Mouse (Mus musculus) layer of hippocampus, postnatal 10 days (tissue): ENCODE measurements around the gene Trpv4. TPM values are rescaled to one million over a fixed set of nuclear protein-coding genes. Genes with fewer than 3 reads are reported as not detected.
A peak's percentile ranks its signal among the peaks of the same experiment; 100 is the strongest.

Experiments used
- DNase-seq, 2 experiments: peaks; one replicate each; pipeline ENCODE4 v3.0.0; 2021; ENCODE audit warnings: low spot score in 2 of 2
- total RNA-seq, 2 experiments: library from RNA; stranded (reverse); gene quantifications; 2 replicates each; pipeline ENCODE4 v1.2.3; 2021

The Trpv4 gene
- total RNA-seq, 2 experiments from 2014 or later = 1.0 to 2.4 TPM

DNA sequence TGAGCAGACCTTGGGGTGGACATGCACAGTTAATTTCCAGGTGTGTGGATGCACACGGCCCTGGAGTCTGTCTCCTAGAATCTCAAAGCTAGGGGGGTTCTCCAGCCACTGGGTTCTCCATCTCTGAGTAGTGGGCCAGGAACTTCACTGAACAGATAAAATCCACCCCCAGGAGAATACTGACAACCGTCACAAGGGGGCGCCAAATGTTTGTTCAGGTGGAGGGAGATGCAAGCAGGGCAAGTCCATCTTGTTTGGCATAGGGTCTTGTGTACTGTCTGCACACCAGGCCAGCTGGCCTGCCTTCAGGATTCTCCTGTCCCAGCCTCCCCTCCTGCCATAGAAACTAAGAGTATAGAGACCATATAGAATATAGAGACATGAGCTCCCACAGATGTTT lies 32.6 kb downstream of the Trpv4 start:
- DNase-seq = peak; percentile 76 to 77

DNA sequence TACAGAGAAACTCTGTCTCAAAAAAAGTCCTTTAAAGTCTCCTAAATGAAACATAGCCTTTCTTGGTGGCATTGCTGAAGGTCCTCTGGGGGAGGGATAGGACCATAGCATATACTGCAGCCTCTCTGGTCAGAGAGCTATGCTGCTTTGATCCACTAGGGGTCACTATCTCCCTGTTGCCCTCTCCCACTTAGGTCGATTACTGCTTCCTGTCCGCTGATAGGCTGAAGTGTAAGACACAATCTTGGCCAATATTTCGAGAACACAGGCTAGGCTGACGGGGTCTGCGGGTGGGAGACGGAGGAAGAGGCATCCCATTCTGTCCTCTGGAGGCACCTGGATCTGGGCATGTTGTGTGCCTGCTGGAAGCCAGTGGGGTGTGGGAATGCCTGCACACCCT lies 37.9 kb downstream of the Trpv4 start:
- no peak for DNase-seq

DNA sequence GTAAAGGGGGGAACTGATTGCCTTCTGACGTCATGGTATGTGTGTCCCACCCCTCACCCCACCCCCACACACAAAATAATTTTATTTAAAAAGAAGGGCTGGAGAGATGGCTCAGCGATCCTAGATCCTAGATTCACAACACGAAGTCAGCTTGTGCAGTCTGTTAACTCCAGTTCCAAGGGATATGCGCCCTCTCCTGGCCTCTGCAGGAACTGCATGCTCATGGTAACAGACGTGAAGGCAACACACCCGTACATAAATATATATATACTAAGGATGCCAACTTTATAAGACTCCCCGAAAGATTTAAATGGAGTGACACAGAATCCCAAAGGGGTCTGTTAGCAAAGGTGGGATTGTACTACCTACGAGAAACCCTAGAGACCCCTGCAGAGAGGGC lies 39.4 kb downstream of the Trpv4 start:
- peak; percentile 82 to 83 for DNase-seq

DNA sequence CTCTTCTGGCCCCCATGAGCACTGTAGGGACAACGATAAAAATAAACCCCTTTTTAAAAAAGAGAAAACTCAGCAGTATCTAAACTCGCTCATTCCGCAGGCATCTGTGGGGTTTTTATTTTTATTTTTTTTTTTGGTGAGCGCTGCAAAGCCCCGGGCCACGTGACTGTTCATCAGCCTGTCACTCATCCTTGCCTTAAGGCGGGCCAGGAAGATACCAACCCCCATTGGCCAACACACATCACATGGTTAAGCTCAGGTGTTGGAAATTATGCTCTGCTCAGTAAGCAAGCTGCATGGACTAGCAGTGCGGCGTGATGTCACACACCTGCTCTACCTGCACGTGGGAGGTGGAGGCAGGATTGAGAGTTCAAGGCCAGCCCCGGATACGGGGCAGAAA lies 40.4 kb downstream of the Trpv4 start:
- no peak for DNase-seq

DNA sequence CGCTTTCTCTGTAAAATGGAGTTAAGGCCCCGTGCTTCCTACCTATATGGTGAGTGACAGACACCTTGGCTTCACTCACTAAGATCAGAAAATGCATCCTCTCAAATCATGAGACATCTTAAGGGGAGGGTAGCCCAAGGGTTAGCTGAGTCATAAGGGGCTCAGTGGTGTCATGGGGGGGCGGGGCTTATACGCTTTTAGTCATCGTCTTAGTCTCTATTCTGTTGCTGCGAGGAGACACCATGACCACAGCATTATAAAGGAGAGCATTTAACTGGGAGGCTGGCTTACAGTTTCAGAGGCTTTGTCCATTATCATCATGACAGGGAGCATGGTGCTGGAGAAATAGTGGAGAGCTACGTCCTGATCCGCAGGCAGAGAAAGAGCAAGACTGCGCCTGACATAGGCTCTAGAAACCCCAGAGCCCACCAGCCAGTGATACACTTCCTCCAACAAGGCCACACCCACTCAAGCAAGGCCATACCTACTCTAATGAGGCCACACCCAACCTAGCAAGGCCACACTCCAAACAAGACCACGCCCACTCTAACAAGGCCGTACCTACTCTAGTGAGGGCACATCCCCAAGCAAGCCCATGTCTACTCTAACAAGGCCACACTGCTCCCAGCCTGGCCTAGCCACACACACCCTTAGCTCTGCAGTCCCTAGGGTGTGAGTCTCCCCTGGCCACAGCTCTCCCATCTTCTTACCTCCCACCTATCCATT lies 41.7 kb downstream of the Trpv4 start:
- DNase-seq = no peak

DNA sequence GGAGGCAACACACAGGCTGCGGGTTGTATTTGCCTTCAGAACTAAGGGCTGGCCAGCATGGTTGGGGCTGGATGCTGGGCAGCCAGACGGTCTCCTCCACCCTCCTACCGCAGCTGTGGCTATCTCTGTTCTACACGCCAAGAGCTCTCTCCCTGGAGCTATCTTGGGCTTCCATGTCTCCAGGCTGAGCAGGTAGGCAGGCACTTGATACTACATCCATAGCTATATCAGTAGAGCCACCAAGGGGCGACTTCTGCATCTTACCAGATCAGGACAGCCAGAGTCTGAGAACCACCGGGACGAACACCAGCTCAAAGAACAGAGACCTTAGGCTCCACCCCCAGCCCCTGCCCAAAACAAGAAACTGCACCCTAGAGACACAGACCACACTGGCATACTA lies 43.4 kb downstream of the Trpv4 start:
- no peak for DNase-seq

DNA sequence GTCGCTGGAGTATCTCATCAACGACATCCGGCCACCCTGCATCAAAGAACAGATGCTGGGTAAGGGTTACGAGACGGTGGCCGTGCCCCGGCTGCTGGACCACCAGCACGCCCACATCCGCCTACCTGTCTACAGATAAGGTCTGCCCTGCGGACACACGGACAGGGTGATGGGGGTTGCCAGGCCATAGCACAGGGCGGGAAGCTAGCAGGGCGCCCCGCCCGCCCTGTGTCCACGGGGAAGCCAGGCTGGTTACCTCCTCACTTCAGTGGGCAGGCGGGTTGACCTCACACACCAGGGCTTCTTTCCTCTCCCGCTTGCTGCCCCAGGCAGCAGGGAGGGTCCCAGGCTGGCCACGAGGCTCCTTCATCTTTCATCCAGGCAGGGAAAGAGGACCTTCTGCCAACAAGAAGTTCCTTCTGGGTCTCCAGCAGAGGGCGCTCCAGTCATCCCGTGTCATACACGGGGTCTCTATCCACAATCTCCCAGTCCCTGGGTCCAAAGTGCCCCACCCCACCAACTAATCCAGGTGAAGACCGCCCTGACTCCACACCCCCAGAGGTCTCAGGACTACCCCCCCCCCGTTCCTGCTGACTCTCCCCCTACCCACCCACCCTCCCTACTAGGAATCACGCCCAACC lies 46.1 kb downstream of the Trpv4 start:
- peak in 1 of 2 experiments; percentile 30 for DNase-seq

DNA sequence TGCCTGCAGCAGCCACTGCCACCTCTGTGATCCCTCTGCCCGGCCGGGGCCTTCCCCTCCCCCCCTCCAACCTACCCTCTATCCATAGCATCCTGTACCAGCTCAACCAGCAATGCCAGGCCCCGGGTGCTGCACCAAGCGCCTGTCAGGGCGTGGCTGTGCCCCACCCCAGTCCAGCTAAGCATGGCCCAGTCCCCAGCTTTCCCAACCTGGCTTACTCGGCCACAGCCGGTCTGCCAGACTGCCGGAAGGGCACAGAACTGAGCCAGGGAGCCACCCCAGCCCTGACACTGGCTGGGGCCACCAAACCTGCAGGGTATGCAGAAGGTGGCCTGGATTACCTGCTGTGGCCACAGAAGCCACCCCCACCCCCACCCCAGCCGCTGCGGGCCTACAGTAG lies 47.0 kb downstream of the Trpv4 start:
- no peak for DNase-seq

DNA sequence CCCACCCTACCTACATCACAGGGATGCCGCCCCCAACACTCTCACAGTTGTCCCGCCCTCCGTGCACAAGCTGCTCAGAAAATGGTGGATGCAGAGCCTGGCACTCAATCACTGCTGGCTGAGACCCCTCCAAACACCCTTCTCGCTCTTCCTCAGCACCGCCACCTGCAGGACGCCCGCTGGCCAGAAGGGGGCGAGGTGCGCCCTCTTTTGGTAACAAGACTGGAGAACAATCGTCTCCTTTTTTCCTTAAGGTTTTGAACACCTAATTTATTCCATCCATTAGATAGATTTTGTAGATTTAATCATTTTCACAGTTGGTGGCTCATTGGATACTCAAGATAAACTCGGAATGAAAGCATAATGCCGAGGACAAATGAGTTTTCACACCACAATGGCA lies 49.7 kb downstream of the Trpv4 start:
- DNase-seq = peak; percentile 88 to 91

DNA sequence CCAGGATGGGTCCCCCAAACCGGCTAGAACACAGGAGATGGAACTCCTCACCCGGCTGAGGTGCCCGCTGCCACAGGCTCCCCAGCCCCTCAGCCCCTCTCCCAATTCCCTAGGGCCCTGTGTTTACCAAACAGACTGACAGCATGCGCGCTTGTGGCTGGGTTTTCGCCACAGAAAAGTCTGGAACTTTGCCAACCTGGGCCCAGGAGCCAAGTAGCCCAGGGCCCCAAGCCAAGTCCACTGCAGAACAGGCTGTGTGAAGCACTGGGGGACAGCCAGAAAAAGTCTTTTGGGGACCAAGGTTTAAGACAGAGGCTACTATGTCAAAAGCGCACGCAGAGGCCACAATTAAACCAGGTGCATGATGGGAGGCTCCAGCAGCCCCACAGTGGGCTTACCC lies 50.6 kb downstream of the Trpv4 start:
- DNase-seq = peak; percentile 90 to 91

DNA sequence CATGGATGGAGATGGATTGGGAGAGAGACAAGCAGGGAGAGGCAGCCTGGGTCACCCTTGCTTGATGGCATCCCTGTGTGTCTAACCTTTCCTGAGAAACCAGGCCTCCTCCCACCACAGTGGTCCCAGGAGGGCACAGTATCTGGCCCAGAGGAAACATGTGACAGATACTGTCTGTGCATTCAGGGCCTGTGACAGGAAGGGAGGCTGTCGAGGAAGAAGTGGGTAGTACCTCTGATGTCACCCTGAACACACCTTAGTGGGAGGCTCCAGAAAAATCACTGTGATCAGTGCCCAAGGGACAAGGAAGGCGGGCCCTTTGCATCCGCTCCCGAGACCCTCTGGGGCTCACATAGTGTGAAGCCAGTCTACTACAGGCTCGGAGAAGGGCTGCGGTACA lies 52.2 kb downstream of the Trpv4 start:
- DNase-seq = no peak

DNA sequence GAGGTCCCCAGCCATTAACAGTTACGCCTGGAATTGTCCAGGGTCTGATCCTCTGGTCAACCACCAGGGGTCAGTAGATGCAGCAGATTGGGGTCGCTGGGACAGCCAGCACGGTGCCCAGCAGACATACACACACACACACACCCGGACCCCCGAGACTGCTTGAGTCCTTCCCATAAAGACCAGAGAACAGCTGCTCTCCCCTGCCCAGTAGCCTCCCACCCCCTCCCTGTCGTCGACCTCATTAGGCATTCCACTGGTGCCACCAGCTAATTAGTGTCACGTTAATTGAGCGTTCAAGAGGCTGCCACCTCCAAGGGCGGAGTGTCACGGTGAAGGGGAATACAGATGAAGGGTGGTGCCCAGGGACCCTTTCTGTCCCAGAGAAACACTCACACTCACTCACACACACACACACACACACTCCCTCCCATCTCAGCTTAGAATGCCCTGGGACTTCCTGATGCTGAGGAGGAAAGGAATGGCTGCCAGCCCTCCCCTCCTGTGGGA lies 53.4 kb downstream of the Trpv4 start:
- DNase-seq = no peak

DNA sequence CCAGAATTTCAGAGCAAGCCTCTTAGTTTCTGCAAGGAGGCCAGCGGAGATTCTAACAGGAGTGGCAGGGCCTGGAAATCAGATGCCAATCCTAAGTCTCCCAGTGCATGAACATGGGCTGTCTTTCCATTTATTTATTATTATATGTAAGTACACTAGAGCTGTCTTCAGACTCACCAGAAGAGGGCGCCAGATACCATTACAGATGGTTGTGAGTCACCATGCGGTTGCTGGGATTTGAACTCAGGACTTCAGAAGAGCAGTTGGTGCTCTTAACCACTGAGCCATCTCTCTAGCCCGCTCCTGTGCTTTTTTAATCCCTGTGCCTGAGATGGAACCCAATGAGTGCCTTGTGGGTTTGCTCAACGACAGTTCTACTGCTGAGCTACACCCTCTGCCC lies 54.2 kb downstream of the Trpv4 start:
- no peak for DNase-seq

DNA sequence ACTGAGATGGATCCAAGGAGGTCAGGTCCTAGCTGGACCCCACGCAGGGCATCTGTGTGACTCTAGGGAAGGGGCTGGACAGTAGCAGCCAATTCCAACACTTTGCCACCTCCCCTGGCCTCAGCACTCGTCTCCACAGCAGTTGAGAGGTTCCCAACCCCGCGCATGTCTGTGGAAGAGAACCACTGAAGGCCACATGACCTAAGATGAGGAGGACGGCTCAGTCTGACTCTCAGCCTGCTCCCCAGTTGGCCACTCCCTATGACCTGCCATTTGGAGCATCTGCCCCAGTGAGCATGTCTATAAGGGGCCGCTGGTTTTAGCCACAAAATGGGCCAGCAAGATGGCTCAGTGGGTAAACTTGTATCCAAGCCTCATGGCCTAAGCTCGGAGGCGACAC lies 56.2 kb downstream of the Trpv4 start:
- no peak for DNase-seq

DNA sequence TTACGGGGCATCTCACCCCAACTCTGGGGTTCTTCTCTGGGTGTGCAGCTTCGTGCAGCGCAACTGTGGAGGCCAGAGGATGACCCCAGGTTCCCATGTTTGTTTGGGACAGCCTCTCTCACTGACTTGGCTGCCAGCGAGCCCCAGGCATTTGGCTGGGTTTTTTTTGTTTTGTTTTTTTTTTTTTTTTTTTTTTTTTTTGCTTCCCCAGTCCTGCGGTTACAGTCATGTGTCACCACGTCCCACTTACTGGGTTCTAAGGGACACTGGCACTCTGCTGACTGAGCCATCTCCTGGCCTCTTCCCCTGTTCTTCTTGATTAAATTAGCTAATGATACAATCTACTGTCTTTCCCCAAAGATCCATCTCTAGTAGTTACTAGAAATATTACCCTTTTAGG lies 60.6 kb downstream of the Trpv4 start:
- no peak for DNase-seq

DNA sequence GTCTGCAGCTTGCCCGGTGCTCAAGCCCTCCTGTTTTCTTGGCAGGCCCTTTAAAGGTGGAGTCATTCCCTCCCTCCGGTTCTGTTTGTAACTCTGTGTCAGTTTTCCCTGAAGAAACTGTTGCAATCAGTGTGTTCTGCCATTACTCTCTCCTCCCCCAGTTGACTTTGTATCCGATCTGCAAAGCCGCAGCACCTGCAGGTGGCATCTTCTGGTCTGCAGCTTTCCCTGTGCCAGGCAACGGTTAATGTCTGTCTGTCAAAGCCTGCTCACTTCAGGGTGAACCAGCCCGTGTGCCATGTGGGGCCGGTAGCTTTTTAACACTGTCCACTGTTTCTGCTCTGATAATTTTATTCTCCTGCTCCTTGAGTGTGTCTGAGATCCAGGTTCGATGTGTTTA lies 61.0 kb downstream of the Trpv4 start:
- DNase-seq = no peak

DNA sequence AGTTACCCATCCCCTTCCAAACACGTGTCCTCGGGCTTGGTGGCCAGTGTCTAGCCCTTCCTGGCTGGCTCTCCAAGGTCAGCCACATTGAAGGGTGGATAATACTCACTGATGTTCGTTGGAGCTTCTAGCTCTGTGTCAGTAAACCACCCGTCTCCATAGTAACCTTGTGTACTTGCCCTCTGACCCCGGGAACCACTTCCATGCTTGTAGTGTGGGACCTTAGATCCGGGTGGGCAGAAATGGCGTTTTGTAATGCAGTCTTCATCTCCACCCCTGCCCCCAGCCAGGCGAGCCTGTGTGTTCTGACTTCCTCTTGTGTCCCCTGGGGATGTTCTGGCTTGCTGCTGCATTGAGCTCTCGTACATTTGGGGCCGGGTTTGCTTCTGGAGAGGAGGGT lies 61.6 kb downstream of the Trpv4 start:
- no peak for DNase-seq

DNA sequence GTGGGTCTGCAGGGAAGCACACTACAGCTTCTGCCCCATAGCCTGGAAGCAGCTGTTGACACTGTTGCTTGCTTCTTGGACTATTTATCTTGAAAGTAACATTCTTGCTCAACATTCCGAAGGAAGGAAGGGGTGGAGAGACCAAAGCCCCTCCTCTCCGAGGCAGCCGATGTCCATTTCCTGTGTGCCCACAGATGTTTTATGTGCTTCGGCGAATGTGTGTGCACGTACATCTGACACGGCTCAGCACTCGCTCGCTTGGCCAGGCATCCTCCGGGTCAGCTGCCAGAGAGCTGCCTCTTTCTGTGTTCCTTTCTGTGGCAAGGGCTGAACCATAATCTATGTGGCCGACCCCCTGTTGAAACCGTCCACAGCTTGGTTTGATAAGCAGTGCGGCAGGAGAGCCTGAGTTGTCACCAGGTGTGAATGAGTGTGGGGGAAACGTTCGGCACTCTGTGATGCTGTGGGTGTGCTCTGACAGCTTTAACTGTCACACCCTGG lies 63.4 kb downstream of the Trpv4 start:
- DNase-seq = no peak

DNA sequence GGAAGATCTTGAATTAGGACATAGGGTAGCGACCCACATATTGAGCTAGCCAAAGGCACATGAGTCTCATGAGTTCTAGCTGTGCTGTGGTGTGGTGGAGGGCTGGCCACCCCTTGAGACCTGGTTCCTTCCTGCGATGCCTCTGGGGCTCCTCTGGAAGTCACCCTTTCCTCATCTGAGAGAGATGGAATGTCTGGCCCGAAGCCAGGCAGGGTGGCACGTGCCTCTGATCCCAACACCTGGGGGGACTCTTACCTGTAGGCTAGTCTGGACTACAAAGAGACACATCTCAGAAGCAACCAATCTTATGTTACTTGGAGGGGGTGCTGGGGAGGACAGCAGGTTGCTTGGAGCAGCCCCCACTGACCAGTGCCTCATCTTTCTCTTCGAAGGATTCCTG lies 64.3 kb downstream of the Trpv4 start:
- no peak for DNase-seq

DNA sequence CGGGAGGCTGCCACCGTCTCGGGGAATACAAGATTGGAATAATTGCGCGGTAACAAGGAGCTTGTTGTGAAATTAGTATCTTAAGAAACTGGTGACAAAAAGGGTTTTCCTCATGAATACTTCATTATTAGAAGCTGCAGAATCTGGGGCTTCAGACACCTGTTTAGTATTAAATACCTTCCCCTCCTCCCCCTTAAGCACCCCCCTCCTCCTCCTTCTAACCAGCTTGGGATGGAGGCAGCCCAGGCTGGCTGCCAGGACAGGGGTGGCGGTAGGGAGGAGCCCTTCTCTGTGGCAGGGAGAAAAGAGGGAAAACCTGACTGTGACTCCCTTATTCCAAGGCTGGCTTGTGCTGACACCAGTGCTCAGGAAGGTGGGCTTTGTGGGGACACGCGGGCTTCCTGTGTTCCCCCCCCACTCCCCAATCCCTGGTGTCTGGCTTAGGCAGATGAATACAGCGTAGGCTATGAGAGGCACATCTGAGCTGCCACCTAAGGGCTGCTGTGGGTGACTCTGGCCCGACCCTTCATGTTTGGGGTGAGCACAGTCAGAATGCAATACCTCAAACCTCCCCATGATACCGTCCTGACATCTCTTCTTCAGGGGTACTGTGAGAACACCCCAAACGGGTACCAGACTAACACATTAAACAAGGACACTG lies 64.9 kb downstream of the Trpv4 start:
- no peak for DNase-seq

DNA sequence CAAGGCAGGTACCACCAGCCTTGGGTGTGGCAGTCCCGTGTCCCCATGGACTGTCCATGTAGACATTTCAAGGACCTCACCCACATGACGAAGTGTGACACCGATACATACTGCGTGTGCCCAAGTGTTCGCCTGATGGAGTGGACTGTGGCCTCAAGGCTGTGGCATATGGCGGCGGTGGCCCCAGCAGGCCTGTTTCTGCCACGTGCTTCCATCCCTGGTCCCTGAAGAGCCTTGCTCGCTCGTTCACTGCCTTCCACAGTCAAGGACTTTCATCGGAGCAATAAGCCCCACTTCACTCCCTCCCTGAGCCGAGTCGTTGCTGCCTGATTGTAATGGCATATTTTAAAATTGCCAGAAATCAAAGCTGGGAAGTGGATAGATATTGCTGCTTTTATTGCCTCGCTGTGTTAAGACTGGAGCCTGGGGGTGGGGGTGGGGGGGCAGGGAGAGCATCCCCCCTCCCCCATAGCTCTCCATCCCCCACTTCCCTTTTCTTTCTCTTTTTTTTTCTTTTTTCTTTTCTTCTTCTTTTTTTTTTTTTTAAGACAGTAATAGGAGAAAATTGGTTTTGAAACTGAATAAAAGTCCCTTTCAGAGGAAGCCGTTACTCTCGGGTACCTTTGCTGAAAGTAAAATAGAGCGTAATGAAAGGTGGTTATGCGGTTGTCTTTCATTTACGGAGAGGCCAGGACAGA lies 65.6 kb downstream of the Trpv4 start:
- DNase-seq = no peak

DNA sequence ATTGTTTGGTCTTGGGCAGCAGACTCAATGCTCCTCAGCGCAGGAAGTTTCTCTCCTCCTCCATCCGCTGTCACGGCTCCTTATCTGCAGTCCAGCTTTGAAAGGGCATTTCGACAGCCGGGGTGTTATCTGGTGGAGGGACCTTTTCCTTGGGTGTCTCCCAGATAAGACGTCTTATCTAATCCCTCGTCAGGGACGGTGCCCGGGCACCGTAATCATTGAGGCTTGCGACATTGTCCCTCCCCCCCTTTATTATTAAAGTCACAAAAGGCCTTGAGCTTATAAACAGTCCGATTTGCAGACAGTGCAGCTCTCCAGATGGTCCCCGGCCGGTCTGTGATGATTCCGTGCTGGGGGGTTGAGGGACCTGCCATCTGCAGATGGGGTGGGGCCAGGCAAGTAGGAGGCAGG lies 67.1 kb downstream of the Trpv4 start:
- DNase-seq = no peak
